28 mouse cellular contexts compared by ENCODE assay signal in the genomic region with DNA sequence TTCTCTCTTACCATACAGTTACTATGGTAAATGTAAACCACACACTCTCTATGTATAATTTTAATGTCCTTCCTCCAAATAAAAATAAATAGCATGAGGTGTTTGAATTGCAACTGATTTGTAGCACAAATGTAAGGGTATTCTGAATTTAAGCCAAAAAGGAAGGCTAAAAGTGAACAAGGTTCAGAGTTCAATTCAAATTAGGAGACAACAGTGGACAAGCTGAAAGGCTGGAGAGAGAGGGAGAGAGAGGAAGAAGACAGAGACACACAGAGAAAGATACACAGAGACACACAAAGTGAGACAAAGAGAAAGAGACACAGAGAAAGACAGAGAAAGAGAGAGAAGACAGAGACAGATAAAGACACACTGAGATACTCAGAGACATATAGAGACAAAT. TPM values are rescaled to one million over a fixed set of nuclear protein-coding genes. Genes with fewer than 3 reads are reported as not detected.
"Had no signal": no experiment of that assay in that cellular context is flagged by ENCODE, and none has a peak within 500 bp of the region (broad histone marks: within the 10 kb centered on the region; RNA-seq: fewer than 3 reads in every experiment).

No protein-coding gene starts in this region.

- H3K4me1 ChIP-seq: heart, embryonic 10.5 days; heart, embryonic 12.5 days; hindbrain, embryonic 10.5 days; hindbrain, embryonic 12.5 days; intestine, embryonic 15.5 days; limb, embryonic 10.5 days; limb, embryonic 12.5 days; liver, embryonic 13.5 days; liver, embryonic 15.5 days had no signal

- H3K9ac ChIP-seq: heart, embryonic 12.5 days; hindbrain, embryonic 12.5 days; hindbrain, embryonic 14.5 days; intestine, embryonic 15.5 days; limb, embryonic 12.5 days; liver, embryonic 13.5 days; liver, embryonic 15.5 days; liver, postnatal 0 days had no signal

- H3K27me3 ChIP-seq: heart, embryonic 12.5 days; hindbrain, embryonic 12.5 days; intestine, embryonic 15.5 days; limb, embryonic 12.5 days; liver, embryonic 13.5 days; liver, embryonic 15.5 days had no signal

- H3K4me3 ChIP-seq: gastrocnemius, adult 2 months; heart, embryonic 10.5 days; heart, embryonic 12.5 days; hindbrain, embryonic 10.5 days; hindbrain, embryonic 12.5 days; intestine, embryonic 15.5 days; layer of hippocampus, adult 2 months; left cerebral cortex, adult 2 months; limb, embryonic 10.5 days; limb, embryonic 12.5 days; liver, embryonic 13.5 days; liver, embryonic 15.5 days had no signal

- H3K4me2 ChIP-seq: heart, embryonic 12.5 days; hindbrain, embryonic 12.5 days; hindbrain, embryonic 14.5 days; intestine, embryonic 15.5 days; limb, embryonic 12.5 days; liver, embryonic 11.5 days; liver, embryonic 13.5 days; liver, embryonic 15.5 days had no signal

- H3K36me3 ChIP-seq: heart, embryonic 10.5 days; heart, embryonic 12.5 days; hindbrain, embryonic 10.5 days; hindbrain, embryonic 12.5 days; intestine, embryonic 15.5 days; limb, embryonic 10.5 days; limb, embryonic 12.5 days; liver, embryonic 13.5 days; liver, embryonic 15.5 days had no signal

- H3K9me3 ChIP-seq: heart, embryonic 10.5 days; heart, embryonic 12.5 days; hindbrain, embryonic 10.5 days; hindbrain, embryonic 12.5 days; intestine, embryonic 15.5 days; limb, embryonic 10.5 days; limb, embryonic 12.5 days; liver, embryonic 13.5 days; liver, embryonic 15.5 days had no signal

- H3K27ac ChIP-seq: gastrocnemius, adult 2 months; heart, embryonic 10.5 days; hindbrain, embryonic 10.5 days; hindbrain, embryonic 12.5 days; hindbrain, embryonic 14.5 days; intestine, embryonic 15.5 days; layer of hippocampus, adult 2 months; left cerebral cortex, adult 2 months; limb, embryonic 10.5 days; limb, embryonic 12.5 days; liver, embryonic 13.5 days; liver, embryonic 15.5 days had no signal

- ATAC-seq: forebrain, embryonic 16.5 days; hindbrain, embryonic 16.5 days; inflammation-experienced regulatory T-cells, adult 6 months; intestine, embryonic 15.5 days; intestine, postnatal 0 days; liver, postnatal 0 days had no signal

- DNase-seq: gastrocnemius, adult 2 months; gastrocnemius, postnatal 10 days; gastrocnemius, postnatal 25 days; heart, adult 18-20 months; heart, postnatal 10 days; heart, postnatal 4 days; liver; liver, embryonic 13.5 days; liver, postnatal 0 days had no signal

RNA-seq across cellular contexts. Expression of a gene that starts 1.1 kb away (rescaled TPM):
- polyA plus RNA-seq: heart, embryonic 12.5 days; heart, embryonic 14.5 days; heart, embryonic 16.5 days; hindbrain, embryonic 10.5 days; inflammation-experienced regulatory T-cells, adult 6 months; limb, embryonic 10.5 days; limb, embryonic 12.5 days; limb, embryonic 14.5 days had no signal
